Mouse (Mus musculus) activated CD4-positive, CD25-positive, alpha-beta regulatory T cell, adult 4 months (primary cell): Measurements from ENCODE around the gene Lamb1. TPM values are rescaled to one million over a fixed set of nuclear protein-coding genes. Genes with fewer than 3 reads are reported as not detected.

Experiments
- ATAC-seq: one replicate; pipeline ENCODE4 v1.8.0; 2017
- polyA plus RNA-seq, 2 experiments: library from polyadenylated mRNA; unstranded; fragments of 100-300 nt; shearing (Covaris generic); gene quantifications; one replicate each; pipeline ENCODE4 v1.2.1; 2017

Lamb1 gene
- not detected for polyA plus RNA-seq

DNA sequence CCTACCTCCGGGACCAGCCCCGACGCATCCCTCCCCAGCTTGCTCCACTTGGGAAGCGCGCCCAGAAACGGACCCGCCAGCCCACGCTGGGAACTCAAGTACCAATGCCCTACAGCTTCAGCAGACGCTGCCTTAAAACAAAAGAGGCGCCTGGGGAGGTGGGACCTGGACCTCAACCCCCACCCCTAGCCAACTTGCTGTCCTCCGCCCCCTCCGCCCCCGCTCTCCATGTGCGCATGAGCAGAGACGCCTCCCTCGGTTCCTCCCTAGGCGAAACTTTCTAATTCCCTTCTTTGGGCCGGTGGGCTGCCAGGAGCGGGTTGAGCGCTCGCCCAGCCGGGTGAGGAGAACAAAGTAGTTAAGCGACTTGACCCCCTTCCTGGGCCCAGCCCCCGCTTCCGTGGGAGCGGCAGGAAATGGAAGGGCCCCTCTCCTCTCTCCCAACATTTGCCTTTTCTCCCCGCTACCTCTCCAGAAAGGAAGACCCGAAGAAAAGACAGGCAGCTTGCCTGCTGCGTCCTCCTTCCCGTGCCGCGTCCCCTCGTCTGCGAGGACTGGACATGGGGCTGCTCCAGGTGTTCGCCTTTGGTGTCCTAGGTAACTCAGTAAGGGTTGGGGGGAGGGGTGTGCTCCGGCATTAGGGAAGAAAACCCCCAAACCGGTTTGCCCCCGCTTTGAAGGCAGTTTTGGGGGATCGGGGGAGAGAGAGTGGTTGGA is at the start of gene Lamb1:
TSS of gene Lamb1 (plus strand) at position 230 of the 717 bp plus-strand sequence.
- ATAC-seq: no peak

- ATAC-seq: no peak
Measured at GRCm38 (mm10) chr12:31217232-31217631, 47.8 kb upstream of the Lamb1 start.

GRCm38 (mm10) chr12:31218774-31219173 is 46.3 kb upstream of the Lamb1 start:
- no peak for ATAC-seq

GRCm38 (mm10) chr12:31221522-31221921 is 43.5 kb upstream of the Lamb1 start:
- ATAC-seq: no peak

DNA sequence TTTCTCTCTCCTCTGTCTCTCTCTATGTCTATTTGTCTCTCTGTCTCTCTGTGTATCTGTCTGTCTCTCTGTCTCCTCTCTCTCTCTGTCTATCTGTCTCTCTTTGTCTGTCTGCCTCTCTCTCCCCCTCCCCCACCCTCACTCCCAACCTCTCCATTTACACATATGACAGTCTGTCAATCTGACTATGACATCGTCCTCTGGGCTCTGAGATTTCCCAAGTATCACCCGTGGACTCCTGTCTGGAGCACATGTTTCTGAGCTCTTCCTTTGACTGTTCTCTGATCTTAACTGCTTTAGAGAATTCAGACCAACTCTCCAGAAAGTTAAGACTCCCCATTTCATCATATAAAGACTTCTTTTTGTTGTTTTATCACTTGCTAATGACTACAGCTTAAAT is 42.8 kb upstream of the Lamb1 start:
- ATAC-seq: no peak

- ATAC-seq: no peak
Measured at GRCm38 (mm10) chr12:31222741-31223140, 42.3 kb upstream of the Lamb1 start.

GRCm38 (mm10) chr12:31225451-31225850 is 39.6 kb upstream of the Lamb1 start:
- no peak for ATAC-seq

- no peak for ATAC-seq
Measured at GRCm38 (mm10) chr12:31227167-31227566, 37.9 kb upstream of the Lamb1 start.

DNA sequence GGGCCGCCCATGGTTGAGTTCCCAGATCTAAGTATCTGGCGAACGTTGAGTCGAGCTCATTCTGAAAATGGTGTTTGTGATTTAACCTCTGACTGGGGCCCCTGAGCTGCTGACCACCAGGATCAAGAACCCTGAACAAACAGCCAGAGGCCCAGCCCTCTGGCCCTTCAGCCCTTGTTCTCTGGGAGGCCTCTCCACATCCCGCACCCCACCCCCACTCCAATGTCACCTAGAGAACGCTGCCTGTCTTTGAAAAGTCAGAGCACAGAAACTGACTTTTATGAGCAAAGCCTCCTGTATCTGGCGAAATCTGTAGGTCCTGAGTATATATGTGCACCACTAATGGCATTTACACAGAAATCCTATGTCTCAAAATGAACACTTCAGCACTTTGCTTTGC is 36.2 kb upstream of the Lamb1 start:
- ATAC-seq: no peak

DNA sequence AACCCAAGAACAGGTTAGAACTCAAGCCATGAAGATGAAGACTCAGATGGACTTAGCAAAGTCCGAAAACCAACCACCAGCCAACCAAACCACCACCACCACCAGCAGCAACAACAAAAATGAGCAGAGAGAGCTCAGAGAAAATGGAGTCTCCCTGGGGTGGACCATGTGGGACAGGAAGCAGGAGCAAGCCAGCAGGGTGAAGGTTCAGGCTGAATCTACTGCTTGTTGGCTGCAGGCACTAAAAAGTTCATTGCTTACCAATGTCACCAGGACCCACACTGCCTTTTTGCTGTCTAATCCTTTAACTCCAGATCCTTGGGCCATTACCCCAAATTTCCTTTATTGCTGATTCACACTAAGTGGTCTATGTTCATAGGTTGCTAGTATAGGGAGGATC is 32.4 kb upstream of the Lamb1 start:
- no peak for ATAC-seq

- no peak for ATAC-seq
Measured at GRCm38 (mm10) chr12:31235018-31235417, 30.0 kb upstream of the Lamb1 start.

DNA sequence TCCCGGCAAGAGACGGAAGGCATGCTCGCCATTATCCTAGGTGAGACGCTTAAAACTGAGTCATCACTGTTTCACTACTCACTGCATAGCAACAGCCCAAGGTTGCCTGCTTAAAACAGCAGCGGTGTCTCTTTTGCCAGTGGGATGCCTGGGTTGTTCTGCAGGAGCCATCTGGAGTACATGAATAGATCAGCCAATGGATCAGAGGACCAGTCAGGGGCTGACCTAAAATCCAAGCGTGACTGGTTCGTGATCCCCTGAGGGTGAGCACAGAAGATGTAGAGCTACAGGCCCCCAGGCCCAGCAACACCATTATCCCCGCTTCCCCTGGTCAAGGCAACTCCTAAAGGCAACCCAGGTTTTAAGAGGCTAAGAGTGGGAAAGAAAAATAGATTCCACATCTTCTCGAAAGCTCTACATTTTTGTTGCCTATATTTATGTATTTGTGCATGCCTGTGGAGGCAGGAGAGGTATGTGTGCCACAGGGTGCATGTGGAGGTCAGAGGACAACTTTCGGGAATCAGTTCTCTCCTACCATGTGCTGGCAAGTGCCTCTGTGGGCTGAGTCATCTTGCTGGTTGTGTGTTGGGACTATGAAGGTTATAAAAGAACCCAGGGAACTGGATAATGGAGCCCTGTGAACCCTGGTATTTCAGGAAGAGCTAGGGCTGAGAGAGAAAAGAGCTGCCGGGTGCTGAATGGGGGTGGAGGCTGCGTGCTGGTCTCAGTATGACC is 28.0 kb upstream of the Lamb1 start:
- no peak for ATAC-seq

DNA sequence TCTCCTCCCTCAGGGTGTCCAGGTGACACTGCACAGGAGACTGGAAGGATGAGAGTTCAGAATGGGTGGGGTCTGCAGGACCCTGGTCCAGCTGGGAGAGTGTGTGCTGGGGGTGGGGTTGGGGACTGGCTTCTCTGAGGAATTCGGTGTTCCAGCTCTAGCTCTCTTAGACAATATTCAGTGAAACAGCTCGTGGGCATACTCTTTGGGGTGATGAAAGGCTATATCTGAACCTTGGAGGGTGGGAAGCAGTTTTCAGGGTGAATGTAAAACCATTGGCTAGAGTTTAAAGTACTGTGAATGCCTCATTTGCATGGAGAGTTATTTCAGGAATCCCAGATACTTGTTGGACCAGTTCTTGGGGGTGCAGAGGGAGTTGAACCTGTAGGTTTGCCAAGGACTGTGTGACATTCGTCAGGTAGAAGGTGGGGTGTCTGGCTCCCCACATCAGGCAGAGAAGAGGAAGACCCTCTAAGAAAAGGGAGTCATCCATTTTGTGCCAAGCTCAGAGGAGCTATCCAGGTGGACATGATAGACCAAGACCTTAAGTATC is 25.9 kb upstream of the Lamb1 start:
- ATAC-seq: no peak

GRCm38 (mm10) chr12:31239798-31240197 is 25.2 kb upstream of the Lamb1 start:
- ATAC-seq: no peak

- no peak for ATAC-seq
Measured at GRCm38 (mm10) chr12:31240470-31240869, 24.6 kb upstream of the Lamb1 start, which contains the start of gene Gm6993. Gm6993 (plus strand) TSS chr12:31240770.

DNA sequence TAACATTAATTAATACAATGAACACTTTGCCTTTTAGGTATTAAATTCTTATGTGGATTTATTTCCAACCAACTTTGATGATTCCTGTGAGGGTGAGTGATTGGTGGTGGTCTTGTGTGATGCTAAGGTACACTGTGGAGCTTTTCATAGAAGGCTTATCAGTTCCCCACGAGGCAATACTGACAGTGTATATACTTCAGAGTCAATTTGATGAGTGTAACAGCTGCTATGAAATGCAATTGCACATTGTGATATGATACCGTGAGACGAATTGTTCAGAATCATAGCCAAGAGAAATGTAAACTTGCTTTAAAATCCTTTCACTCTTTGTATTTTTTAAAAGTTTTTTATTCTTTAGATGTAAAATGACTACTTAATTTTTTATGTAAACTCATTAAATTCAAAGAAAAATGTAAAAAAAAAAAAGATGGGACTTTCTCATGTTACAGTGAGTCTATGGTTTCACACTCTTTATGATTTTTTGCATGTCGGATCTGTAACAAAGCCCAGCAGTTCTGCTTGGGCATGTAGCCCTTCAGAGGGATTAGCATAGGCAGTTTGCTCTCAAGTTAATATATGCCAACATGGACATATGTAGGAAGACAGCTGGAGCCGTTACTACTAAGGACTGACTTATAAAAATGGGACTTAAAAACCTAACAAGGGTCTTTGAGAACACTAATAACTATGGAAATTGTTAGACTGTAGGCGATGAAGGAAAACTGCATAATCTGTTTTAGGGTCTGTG is 23.3 kb upstream of the Lamb1 start:
- no peak for ATAC-seq

GRCm38 (mm10) chr12:31244001-31244400 is 21.0 kb upstream of the Lamb1 start:
- ATAC-seq: no peak

DNA sequence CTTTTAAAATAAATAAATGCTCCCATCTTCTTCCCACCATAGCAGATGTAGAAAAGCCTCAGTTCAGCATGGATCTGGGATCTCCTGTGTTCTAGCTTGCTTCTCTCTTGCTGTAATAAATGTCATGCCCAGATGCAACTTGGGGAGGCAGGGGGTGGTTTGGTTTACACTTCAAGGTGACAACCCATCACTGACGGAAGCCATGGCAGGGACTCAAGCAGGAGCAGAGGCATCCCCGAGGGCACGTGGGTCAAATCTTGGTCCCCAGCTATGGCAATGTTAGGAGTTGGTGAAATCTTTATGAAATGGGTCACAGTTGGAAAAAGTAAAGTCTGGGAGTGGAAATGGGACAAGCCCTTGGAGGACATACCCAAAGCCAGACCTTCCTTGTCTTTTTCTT is 20.3 kb upstream of the Lamb1 start:
- ATAC-seq: no peak

DNA sequence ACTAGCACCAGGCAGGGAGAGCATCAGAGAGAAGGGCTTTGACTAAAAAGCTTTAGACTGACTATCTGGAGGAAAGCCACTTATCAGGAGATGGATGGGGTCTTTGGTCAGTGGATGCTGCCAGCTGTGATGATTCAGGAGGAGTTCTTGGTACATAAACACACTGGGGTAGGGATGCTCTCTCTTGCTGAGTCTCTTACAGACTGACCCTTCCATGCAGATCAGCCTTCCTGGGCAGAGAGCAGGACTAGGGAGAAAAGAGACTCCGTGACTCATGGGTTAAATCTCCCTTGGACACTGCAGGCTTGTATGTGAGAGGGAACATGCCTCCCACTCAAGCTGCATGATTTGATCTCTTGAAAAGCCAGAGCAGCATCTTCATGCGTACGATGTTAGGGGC is 18.9 kb upstream of the Lamb1 start:
- ATAC-seq: no peak

DNA sequence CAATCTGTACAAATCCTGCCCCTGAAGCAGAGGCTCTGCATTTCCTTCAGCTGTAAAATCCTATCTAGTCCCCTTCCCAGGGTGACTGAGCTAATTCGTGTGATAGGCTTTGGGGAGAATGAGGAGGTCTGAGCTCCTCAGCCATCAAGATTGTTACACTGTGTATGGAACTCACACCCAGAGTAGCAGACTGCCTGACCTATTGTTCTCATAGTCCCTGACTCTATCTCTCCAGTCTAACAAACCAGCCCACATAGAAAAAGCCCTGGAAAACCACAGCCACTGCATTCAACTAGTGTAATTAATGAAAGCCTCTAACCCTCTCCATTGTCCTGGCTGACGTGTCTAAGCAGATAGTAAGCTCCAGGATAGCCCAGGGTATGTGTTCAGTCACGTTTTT is 18.4 kb upstream of the Lamb1 start:
- no peak for ATAC-seq

- no peak for ATAC-seq
Measured at GRCm38 (mm10) chr12:31248165-31248564, 16.9 kb upstream of the Lamb1 start.

DNA sequence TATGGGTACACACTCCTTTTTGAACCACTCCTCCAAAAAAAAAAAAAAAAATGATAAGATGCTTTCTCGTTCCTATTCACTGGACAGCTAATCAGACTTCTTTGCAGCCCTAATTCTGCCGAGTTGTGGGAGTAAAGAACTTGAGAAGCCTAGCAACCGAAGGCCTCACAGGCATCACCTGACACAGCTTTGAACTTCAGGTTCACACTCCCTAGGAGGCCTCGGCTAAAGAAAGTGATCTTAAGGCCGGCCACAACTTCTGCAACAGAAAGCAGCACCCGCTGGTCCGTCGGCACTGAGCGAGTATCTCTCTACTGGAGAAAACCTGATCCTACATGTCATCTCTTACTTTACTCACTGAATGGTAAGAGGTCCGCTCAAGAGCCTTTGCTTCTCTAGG is 16.4 kb upstream of the Lamb1 start:
- no peak for ATAC-seq

- no peak for ATAC-seq
Measured at GRCm38 (mm10) chr12:31252259-31252658, 12.8 kb upstream of the Lamb1 start.
